Mouse (Mus musculus) intestine, postnatal 0 days (tissue): ENCODE measurements around the gene Atf7ip. TPM values are rescaled to one million over a fixed set of nuclear protein-coding genes. Genes with fewer than 3 reads are reported as not detected.
A peak's percentile ranks its signal among the peaks of the same experiment; 100 is the strongest.

ENCODE experiments used
- ATAC-seq: fragments of 200-750 bp; cut with Nextera tagmentation; 2 replicates; pipeline ENCODE4 v1.8.0; 2017; ENCODE audit warnings: mild to moderate bottlenecking, moderate TSS enrichment, moderate library complexity
- H3K27ac ChIP-seq: fragments of 300-500 bp; sonication (generic); 2 replicates; pipeline ENCODE4 v1.5.1; 2014; ENCODE audit warnings: mild to moderate bottlenecking, low read depth, low read length, moderate library complexity
- H3K27me3 ChIP-seq: fragments of 300-500 bp; sonication (generic); replicated peaks from 2 replicates; pipeline ENCODE4 v1.6.1; 2014; ENCODE audit warnings: low read length, mixed read lengths; ENCODE audit not compliant: control insufficient read depth, insufficient read depth
- H3K36me3 ChIP-seq: fragments of 300-500 bp; sonication (generic); 2 replicates; pipeline ENCODE4 v1.6.1; 2014; ENCODE audit warnings: mild to moderate bottlenecking, moderate library complexity; ENCODE audit not compliant: control insufficient read depth, insufficient read depth
- H3K4me1 ChIP-seq: fragments of 300-500 bp; sonication (generic); replicated peaks from 2 replicates; pipeline ENCODE4 v1.6.1; 2014; ENCODE audit warnings: antibody characterized with exemption, low read length, mixed read lengths; ENCODE audit not compliant: control insufficient read depth, insufficient read depth
- H3K4me2 ChIP-seq: fragments of 300-500 bp; sonication (generic); replicated peaks from 2 replicates; pipeline ENCODE4 v1.6.1; 2014; ENCODE audit warnings: low read depth, mild to moderate bottlenecking, moderate library complexity
- H3K4me3 ChIP-seq: fragments of 300-500 bp; sonication (generic); 2 replicates; pipeline ENCODE4 v1.5.1; 2014; ENCODE audit warnings: low read depth, low read length
- H3K9ac ChIP-seq: fragments of 300-500 bp; sonication (generic); 2 replicates; pipeline ENCODE4 v1.6.1; 2014; ENCODE audit warnings: mild to moderate bottlenecking, low read depth, low read length
- H3K9me3 ChIP-seq: fragments of 300-500 bp; sonication (generic); 2 replicates; pipeline ENCODE4 v1.6.1; 2016; ENCODE audit warnings: mixed run types; ENCODE audit not compliant: control insufficient read depth
- CTCF ChIP-seq: sonication (generic); IDR thresholded peaks from 2 replicates; pipeline ENCODE4 v1.5.1; 2016; ENCODE audit warnings: low read depth, mild to moderate bottlenecking, control low read depth, antibody characterized with exemption, moderate library complexity
- WGBS: fragments of 180-500 bp; shearing (Covaris S2); extraction: QIAGEN DNeasy Blood & Tissue Kit; methylation state at CpG from one replicate; pipeline ENCODE4 v1.1.7; 2014; 5-methylcytosine and 5-hydroxymethylcytosine counted together
- polyA plus RNA-seq: library from polyadenylated mRNA; unstranded; fragments of >200 nt; fragmentation: Nextera tagmentation; extraction: Ambion mirVana; gene quantifications from 2 replicates; pipeline ENCODE4 v1.2.1, GENCODE M21; 2015

Atf7ip gene
- polyA plus RNA-seq, 1 experiment from 2014 or later: 8.6 TPM

- no peak for ATAC-seq
- H3K36me3 ChIP-seq: peaks cover 49% of the 10 kb centered on the region
- no peaks in the 10 kb centered on the region for H3K4me1 ChIP-seq
- no peak for TF ChIP-seq CTCF
- H3K27ac ChIP-seq: no peak overlapping the region
- H3K4me2 ChIP-seq: no peak overlapping the region
- WGBS: 95% methylated on average over 17 of the region's 17 CpGs
- H3K27me3 ChIP-seq: no peaks in the 10 kb centered on the region
- no peaks in the 10 kb centered on the region for H3K9me3 ChIP-seq
- H3K4me3 ChIP-seq: no peak overlapping the region
- H3K9ac ChIP-seq: no peak overlapping the region
Measured at GRCm38 (mm10) chr6:136611351-136612215, 105.6 kb downstream of the Atf7ip start.

- peaks cover 42% of the 10 kb centered on the region for H3K36me3 ChIP-seq
- ATAC-seq: no peak
- no peak overlapping the region for H3K27ac ChIP-seq
- 96% methylated on average over 3 of the region's 3 CpGs for WGBS
- no peak overlapping the region for H3K4me2 ChIP-seq
- no peak overlapping the region for H3K9ac ChIP-seq
- no peaks in the 10 kb centered on the region for H3K9me3 ChIP-seq
- no peaks in the 10 kb centered on the region for H3K4me1 ChIP-seq
- H3K4me3 ChIP-seq: no peak overlapping the region
- no peaks in the 10 kb centered on the region for H3K27me3 ChIP-seq
- peak; percentile 38 for TF ChIP-seq CTCF
Measured at GRCm38 (mm10) chr6:136612312-136612711, 106.3 kb downstream of the Atf7ip start.

GRCm38 (mm10) chr6:136614156-136614555 is 108.2 kb downstream of the Atf7ip start:
- H3K4me2 ChIP-seq: no peak overlapping the region
- no peak for TF ChIP-seq CTCF
- no peaks in the 10 kb centered on the region for H3K4me1 ChIP-seq
- H3K9me3 ChIP-seq: no peaks in the 10 kb centered on the region
- no peak overlapping the region for H3K4me3 ChIP-seq
- H3K27ac ChIP-seq: no peak overlapping the region
- H3K27me3 ChIP-seq: no peaks in the 10 kb centered on the region
- no peak overlapping the region for H3K9ac ChIP-seq
- H3K36me3 ChIP-seq: peaks cover 25% of the 10 kb centered on the region
- ATAC-seq: no peak
- WGBS: 89% methylated on average over 3 of the region's 3 CpGs

GRCm38 (mm10) chr6:136620361-136621139 is 114.6 kb downstream of the Atf7ip start:
- Histone ChIP-seq H3K4me2 (peak overlapping the region; percentile 33), H3K9ac (no peak overlapping the region), H3K4me3 (no peak overlapping the region), H3K4me1 (no peaks in the 10 kb centered on the region), H3K27ac (no peak overlapping the region), H3K36me3 (no peaks in the 10 kb centered on the region; the same call in 1 of the 2 replicates), H3K9me3 (no peaks in the 10 kb centered on the region), H3K27me3 (no peaks in the 10 kb centered on the region)
- peak; percentile 85 for TF ChIP-seq CTCF
- peak; percentile 52 for ATAC-seq
- 44% methylated on average over 17 of the region's 17 CpGs for WGBS

GRCm38 (mm10) chr6:136625421-136625820 is 119.5 kb downstream of the Atf7ip start:
- 78% methylated on average over 12 of the region's 12 CpGs for WGBS
- Histone ChIP-seq H3K36me3 (no peaks in the 10 kb centered on the region), H3K9ac (no peak overlapping the region), H3K4me3 (no peak overlapping the region), H3K27ac (no peak overlapping the region), H3K9me3 (no peaks in the 10 kb centered on the region), H3K4me1 (peaks cover 7% of the 10 kb centered on the region), H3K27me3 (no peaks in the 10 kb centered on the region), H3K4me2 (no peak overlapping the region)
- ATAC-seq: no peak
- no peak for TF ChIP-seq CTCF

GRCm38 (mm10) chr6:136629639-136630038 is 123.7 kb downstream of the Atf7ip start:
- H3K27ac ChIP-seq: no peak overlapping the region
- no peaks in the 10 kb centered on the region for H3K9me3 ChIP-seq
- H3K9ac ChIP-seq: no peak overlapping the region
- no peaks in the 10 kb centered on the region for H3K27me3 ChIP-seq
- peak; percentile 82 for ATAC-seq
- no peak overlapping the region for H3K4me3 ChIP-seq
- H3K36me3 ChIP-seq: no peaks in the 10 kb centered on the region
- TF ChIP-seq CTCF: no peak
- WGBS: 44% methylated on average over 5 of the region's 5 CpGs
- H3K4me2 ChIP-seq: no peak overlapping the region
- H3K4me1 ChIP-seq: peaks cover 7% of the 10 kb centered on the region
